Mouse (Mus musculus) cerebellum, adult 2 months (tissue): ENCODE data around the gene Lca5l.

Source experiments
- CTCF ChIP-seq: fragments of 200-500 bp; IDR thresholded peaks from 2 replicates; pipeline ENCODE4 v1.5.1; 2011; ENCODE audit warnings: low read depth, mild to moderate bottlenecking, control low read depth, low read length, moderate library complexity, borderline replicate concordance; ENCODE audit not compliant: insufficient read depth
- POLR2A ChIP-seq: fragments of 200-500 bp; IDR thresholded peaks from 2 replicates; pipeline ENCODE4 v1.6.1; 2011; ENCODE audit warnings: low read length, control low read depth, borderline replicate concordance; ENCODE audit not compliant: insufficient read depth

DNA sequence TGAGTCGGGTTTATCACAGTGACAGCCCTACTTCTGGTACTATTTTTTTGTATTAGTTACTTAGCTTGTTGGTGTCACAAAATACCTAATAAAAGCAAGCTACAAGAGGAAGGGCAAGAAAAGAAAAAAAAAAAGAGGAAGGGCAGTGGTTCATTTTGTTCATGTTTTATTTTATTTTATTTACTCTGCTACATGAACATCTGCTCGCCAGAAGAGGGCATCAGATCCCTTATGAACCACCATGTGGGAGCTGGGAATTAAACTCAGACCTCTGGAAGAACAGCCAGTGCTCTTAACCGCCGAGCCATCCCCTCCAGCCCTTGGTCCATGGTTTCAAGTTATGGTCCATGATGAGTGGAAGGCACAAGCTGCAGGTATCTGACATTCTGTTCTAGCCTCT, 77.3 kb downstream of the Lca5l start:
- TF ChIP-seq CTCF (no peak), POLR2A (no peak)
